Mouse (Mus musculus) hindbrain, embryonic 14.5 days (tissue): ENCODE measurements around the gene Wdr24. TPM values are rescaled to one million over a fixed set of nuclear protein-coding genes. Genes with fewer than 3 reads are reported as not detected.
A peak's percentile ranks its signal among the peaks of the same experiment; 100 is the strongest.

Experiments
- ATAC-seq: fragments of 200-750 bp; cut with Nextera tagmentation; 2 replicates; pipeline ENCODE4 v1.8.0; 2017; ENCODE audit warnings: moderate number of reproducible peaks, mild to moderate bottlenecking, moderate TSS enrichment, moderate library complexity; ENCODE audit not compliant: low FRiP score
- DNase-seq: peaks from one replicate; pipeline ENCODE4 v3.0.0-alpha.2; 2015; ENCODE audit warnings: low spot score
- H3K27ac ChIP-seq: fragments of 300-500 bp; sonication (generic); 2 replicates; pipeline ENCODE4 v1.5.1; 2014; ENCODE audit warnings: mild to moderate bottlenecking, moderate library complexity
- H3K27me3 ChIP-seq: fragments of 300-500 bp; sonication (generic); 2 replicates; pipeline ENCODE4 v1.6.1; 2014; ENCODE audit warnings: mild to moderate bottlenecking, low read length, mixed read lengths; ENCODE audit not compliant: control insufficient read depth, insufficient read depth
- H3K36me3 ChIP-seq: fragments of 300-500 bp; sonication (generic); replicated peaks from 2 replicates; pipeline ENCODE4 v1.6.1; 2014; ENCODE audit not compliant: control insufficient read depth, insufficient read depth
- H3K4me1 ChIP-seq: fragments of 300-500 bp; sonication (generic); replicated peaks from 2 replicates; pipeline ENCODE4 v1.6.1; 2014; ENCODE audit warnings: antibody characterized with exemption, low read length, mixed read lengths; ENCODE audit not compliant: control insufficient read depth, insufficient read depth
- H3K4me2 ChIP-seq: fragments of 300-500 bp; sonication (generic); replicated peaks from 2 replicates; pipeline ENCODE4 v1.6.1; 2014; ENCODE audit warnings: mild to moderate bottlenecking, moderate library complexity
- H3K4me3 ChIP-seq: fragments of 300-500 bp; sonication (generic); replicated peaks from 2 replicates; pipeline ENCODE4 v1.5.1; 2014; ENCODE audit warnings: mild to moderate bottlenecking, low read length
- H3K9ac ChIP-seq: fragments of 300-500 bp; sonication (generic); 2 replicates; pipeline ENCODE4 v1.6.1; 2014
- H3K9me3 ChIP-seq: fragments of 300-500 bp; sonication (generic); 2 replicates; pipeline ENCODE4 v1.6.1; 2016; ENCODE audit warnings: low read length; ENCODE audit not compliant: control insufficient read depth
- WGBS: fragments of 180-500 bp; shearing (Covaris S2); extraction: QIAGEN DNeasy Blood & Tissue Kit; methylation state at CpG from one replicate; pipeline ENCODE4 v1.1.7; 2014; 5-methylcytosine and 5-hydroxymethylcytosine counted together
- polyA plus RNA-seq: library from polyadenylated mRNA; unstranded; fragments of >200 nt; fragmentation: Nextera tagmentation; extraction: Ambion mirVana; gene quantifications from 2 replicates; pipeline ENCODE4 v1.2.1, GENCODE M21; 2014

Gene Wdr24
- polyA plus RNA-seq, 1 experiment from 2014 or later = 29.9 TPM

DNA sequence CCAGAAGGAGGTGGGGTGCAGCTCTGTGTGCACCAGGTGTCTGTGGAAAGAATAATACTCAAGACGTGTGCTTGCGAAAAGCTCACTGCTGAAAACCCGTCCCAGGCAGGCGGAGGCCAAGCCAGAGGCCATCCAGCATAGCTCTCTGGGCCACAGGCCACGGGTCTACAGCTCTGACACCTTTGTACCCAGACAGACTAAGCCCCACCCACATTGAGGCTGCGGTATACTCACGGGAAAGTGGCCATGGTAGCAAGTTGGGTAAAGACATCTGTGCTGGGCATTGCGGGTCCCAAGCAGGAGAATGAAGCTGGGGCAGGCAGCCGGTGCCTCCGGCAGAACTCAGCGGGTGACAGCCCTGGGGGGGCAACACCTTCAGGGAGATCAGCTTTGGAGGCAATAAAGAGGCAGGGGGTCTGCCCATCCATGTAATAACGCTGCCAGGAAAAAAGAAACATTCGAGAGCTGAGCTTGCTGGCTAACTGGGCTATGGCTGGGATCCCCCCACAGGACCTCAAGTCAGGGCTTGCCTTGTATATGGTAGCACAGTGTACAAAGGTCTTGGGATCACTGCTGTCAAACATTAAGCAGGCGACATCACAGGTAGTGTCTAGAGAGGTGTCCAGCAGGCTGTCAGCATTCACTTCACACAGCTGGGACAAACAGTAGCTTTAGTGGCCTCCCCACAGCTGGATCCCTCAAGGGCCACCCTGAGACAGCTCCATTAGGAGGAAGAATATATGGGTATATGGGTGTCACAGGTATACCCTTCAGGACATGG lies 16.2 kb downstream of the Wdr24 start:
- H3K27me3 ChIP-seq = no peaks in the 10 kb centered on the region
- H3K4me3 ChIP-seq = no peak overlapping the region
- no peak for ATAC-seq
- H3K4me2 ChIP-seq = no peak overlapping the region
- no peak overlapping the region for H3K27ac ChIP-seq
- no peaks in the 10 kb centered on the region for H3K9me3 ChIP-seq
- peaks cover 45% of the 10 kb centered on the region for H3K4me1 ChIP-seq
- no peak overlapping the region for H3K9ac ChIP-seq
- H3K36me3 ChIP-seq = peaks cover 50% of the 10 kb centered on the region
- 87% methylated on average over 14 of the region's 14 CpGs for WGBS
- no peak for DNase-seq

DNA sequence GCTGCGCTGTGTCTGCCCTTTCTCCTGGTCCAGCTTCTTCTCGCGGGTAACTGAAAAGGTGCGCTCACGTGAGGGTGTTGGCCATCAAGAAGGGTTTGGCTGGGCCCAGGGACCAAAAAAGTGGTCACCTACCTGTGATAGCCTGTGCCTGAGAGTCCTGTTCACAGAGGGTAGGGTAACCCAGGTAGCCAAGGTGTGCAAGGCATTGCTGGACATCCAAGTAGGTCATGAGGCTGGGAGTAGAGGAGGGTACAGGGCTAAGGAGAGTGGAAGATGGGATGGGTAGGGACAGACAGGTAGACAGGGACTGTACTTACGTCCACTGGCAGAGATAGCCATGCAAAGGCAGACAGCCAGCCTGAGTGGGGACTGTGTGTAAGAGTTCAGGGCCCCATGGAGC lies 17.1 kb downstream of the Wdr24 start:
- Histone ChIP-seq H3K4me2 (no peak overlapping the region), H3K9ac (no peak overlapping the region), H3K4me1 (peaks cover 36% of the 10 kb centered on the region), H3K9me3 (no peaks in the 10 kb centered on the region), H3K4me3 (no peak overlapping the region), H3K27ac (no peak overlapping the region), H3K36me3 (peaks cover 51% of the 10 kb centered on the region), H3K27me3 (no peaks in the 10 kb centered on the region)
- ATAC-seq (no peak), DNase-seq (no peak)
- WGBS = 94% methylated on average over 6 of the region's 6 CpGs

GRCm38 (mm10) chr17:25841117-25841880 lies 17.9 kb downstream of the Wdr24 start, which contains the start of gene Gm20683:
Gene Gm20683, minus strand, starts transcription at chr17:25841763.
- H3K36me3 ChIP-seq = peaks cover 53% of the 10 kb centered on the region
- no peak within 1 kb of the TSS for H3K4me3 ChIP-seq

DNA sequence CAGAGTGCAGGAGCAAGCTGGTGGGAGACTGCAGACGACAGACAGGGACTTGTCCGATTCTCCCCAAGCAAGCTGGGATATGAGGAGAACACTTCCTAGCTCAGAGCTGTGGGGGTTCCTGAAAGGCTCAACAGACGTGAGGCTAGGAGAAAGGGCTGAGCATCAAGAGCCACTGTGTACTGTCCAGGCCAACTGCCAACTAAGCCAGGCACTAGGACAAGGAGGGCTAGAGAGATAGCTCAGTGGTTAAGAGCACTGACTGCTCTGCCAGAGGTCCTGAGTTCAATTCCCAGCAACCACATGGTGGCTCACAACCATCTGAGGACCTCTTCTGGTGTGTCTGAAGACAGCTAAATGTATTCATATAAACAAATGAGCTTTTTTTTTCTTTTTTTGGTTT lies 19.1 kb downstream of the Wdr24 start:
- H3K9me3 ChIP-seq = no peaks in the 10 kb centered on the region
- no peak for DNase-seq

More at GRCm38 (mm10) chr17:25841117-25841880, 17.9 kb downstream of the Wdr24 start, which contains the start of gene Gm20683:
- Histone ChIP-seq H3K27ac (no peak within 1 kb of the TSS), H3K4me1 (peaks cover 28% of the 10 kb centered on the region), H3K9ac (no peak within 1 kb of the TSS), H3K4me2 (no peak within 1 kb of the TSS), H3K27me3 (no peaks in the 10 kb centered on the region), H3K9me3 (no peaks in the 10 kb centered on the region)
- no peak for ATAC-seq
- WGBS = 97% methylated on average over 22 of the region's 22 CpGs
- DNase-seq = no peak

DNA sequence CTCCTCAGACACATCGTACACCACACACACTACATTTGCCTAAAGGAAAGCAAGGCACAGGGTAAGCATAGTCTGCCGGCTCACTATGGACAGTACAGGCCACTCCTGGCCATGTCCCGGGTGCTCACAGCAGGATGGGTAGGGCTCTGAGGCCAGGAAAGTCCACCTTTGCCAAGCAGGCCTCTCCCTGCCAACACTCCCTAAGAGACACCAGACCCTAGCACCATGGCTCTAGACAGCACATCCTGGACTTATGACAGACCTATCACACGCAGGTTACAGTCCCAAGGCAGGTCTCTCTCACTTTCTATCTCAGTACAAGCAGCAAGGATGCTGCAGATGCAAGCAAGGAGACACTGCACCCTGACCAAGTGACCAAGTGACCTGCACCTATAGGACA lies 19.7 kb downstream of the Wdr24 start:
- Histone ChIP-seq H3K4me3 (peak overlapping the region; percentile 82), H3K4me1 (peaks cover 10% of the 10 kb centered on the region; the same call in 1 of the 2 replicates), H3K4me2 (peak overlapping the region; percentile 95), H3K9me3 (no peaks in the 10 kb centered on the region), H3K27me3 (no peaks in the 10 kb centered on the region), H3K36me3 (peaks cover 57% of the 10 kb centered on the region), H3K27ac (no peak overlapping the region), H3K9ac (0 out of 2 replicates have a peak overlapping the region, but pooled peaks have one; percentile 20)
- ATAC-seq (no peak), DNase-seq (no peak)
- WGBS = 94% methylated on average over 4 of the region's 4 CpGs

More for the DNA sequence above, 19.1 kb downstream of the Wdr24 start:
- peaks cover 16% of the 10 kb centered on the region for H3K4me1 ChIP-seq
- ATAC-seq = no peak
- H3K4me2 ChIP-seq = no peak overlapping the region
- peaks cover 56% of the 10 kb centered on the region for H3K36me3 ChIP-seq
- H3K27me3 ChIP-seq = no peaks in the 10 kb centered on the region
- 85% methylated on average over 3 of the region's 3 CpGs for WGBS
- H3K9ac ChIP-seq = no peak overlapping the region
- no peak overlapping the region for H3K27ac ChIP-seq
- H3K4me3 ChIP-seq = no peak overlapping the region

DNA sequence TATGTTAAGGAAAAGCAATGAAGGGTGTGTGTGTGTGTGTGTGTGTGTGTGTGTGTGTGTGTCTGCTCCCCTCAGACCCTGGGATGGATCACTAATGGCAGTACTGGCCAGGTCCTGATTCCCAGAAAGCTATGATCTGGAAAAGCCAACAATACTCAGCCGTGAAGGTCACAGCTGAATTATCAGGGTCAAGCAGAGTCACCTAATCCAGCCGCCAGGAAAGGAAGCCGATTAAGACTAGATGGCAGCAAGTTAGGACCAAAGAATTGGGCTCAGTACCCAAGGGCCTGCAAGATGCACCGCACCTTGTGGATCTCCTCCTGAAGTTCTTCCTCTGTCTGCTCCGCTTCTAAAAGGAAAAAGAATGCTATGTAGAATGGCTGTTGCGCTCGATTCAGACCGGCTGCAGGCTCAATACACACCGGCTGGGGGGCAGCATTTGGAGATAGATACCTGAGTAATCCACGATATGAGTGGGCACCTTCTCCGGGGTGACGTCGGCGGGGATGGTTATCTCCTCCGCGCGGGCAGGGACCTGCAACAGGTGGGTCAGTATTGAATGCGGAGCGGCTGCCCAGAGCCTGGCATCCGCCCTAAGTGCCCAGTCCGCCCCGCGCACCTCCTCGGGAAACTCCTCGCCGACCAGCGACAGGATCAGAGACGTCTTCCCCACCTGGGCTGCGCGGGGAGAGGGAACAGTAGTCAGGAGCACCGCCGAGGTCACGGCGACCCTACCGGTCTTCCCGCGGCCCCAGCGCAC lies 20.4 kb downstream of the Wdr24 start:
- WGBS = 4% methylated on average over 37 of the region's 38 CpGs
- Histone ChIP-seq H3K4me3 (peak overlapping the region; percentile 82), H3K36me3 (peaks cover 54% of the 10 kb centered on the region), H3K4me2 (peak overlapping the region; percentile 95), H3K27ac (peak overlapping the region; percentile 66), H3K9ac (peak overlapping the region; percentile 86), H3K27me3 (no peaks in the 10 kb centered on the region), H3K9me3 (no peaks in the 10 kb centered on the region), H3K4me1 (peaks cover 9% of the 10 kb centered on the region; the same call in 1 of the 2 replicates)
- DNase-seq (no peak), ATAC-seq (peak; percentile 42)

GRCm38 (mm10) chr17:25844396-25844901 lies 21.0 kb downstream of the Wdr24 start, which contains the start of gene Rhot2:
Gene Rhot2, minus strand, starts transcription at chr17:25844851.
- ATAC-seq = peak; percentile 94
- peak within 1 kb of the TSS; percentile 82 for H3K4me3 ChIP-seq
- H3K27me3 ChIP-seq = no peaks in the 10 kb centered on the region
- H3K4me1 ChIP-seq = peaks cover 9% of the 10 kb centered on the region; the same call in 1 of the 2 replicates
- DNase-seq = peak; percentile 89
- peak within 1 kb of the TSS; percentile 66 for H3K27ac ChIP-seq
- WGBS = under 1% methylated on average over 20 of the region's 21 CpGs
- peaks cover 54% of the 10 kb centered on the region for H3K36me3 ChIP-seq
- H3K9me3 ChIP-seq = no peaks in the 10 kb centered on the region
- H3K4me2 ChIP-seq = peak within 1 kb of the TSS; percentile 95
- peak within 1 kb of the TSS; percentile 86 for H3K9ac ChIP-seq

- Histone ChIP-seq H3K9me3 (no peaks in the 10 kb centered on the region), H3K4me2 (peak overlapping the region; percentile 94), H3K4me3 (peak overlapping the region; percentile 68; the same call in 1 of the 2 replicates), H3K27ac (no peak overlapping the region), H3K36me3 (no peaks in the 10 kb centered on the region), H3K4me1 (peaks cover 14% of the 10 kb centered on the region), H3K27me3 (no peaks in the 10 kb centered on the region), H3K9ac (peak overlapping the region; percentile 83; the same call in 1 of the 2 replicates)
- no peak for DNase-seq
- 94% methylated on average over 6 of the region's 6 CpGs for WGBS
- ATAC-seq = no peak
Observed at GRCm38 (mm10) chr17:25860229-25860628, 36.8 kb downstream of the Wdr24 start.
